ENCODE assay signal across 9 mouse cellular contexts in the genomic region with DNA sequence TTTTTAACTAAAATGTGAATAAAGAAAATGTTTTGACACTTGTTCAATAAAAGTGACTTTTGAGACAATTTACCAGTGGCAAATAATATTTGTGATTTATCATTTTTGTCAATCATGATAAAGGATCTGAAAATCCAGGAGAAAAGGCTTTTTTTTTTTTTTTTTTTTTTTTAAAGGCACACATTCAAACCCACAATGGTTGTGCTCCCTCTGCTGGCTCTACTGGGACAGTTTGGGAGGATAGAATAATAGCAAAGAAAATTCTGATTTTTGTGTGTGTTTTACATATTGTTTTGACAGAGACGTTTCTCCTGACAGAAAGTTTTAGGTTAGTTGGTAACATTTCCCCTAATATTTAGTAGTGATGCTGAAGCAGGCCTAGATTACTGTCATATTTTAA. TPM values are rescaled to one million over a fixed set of nuclear protein-coding genes. Genes with fewer than 3 reads are reported as not detected.
DNase-seq lines count a peak whose midpoint lies in the region; ATAC-seq and TF ChIP-seq lines count a peak whose summit lies in the region.
"Had no signal": no experiment of that assay in that cellular context is flagged by ENCODE, and none has a peak within 500 bp of the region (broad histone marks: within the 10 kb centered on the region; RNA-seq: fewer than 3 reads in every experiment).

No protein-coding gene starts in this region.

- no peaks in the 10 kb centered on the region for H3K36me3 ChIP-seq in liver, adult 2 months (ENCODE audit: control insufficient read depth, insufficient read depth, low read length)
- no peaks in the 10 kb centered on the region for H3K36me3 ChIP-seq in liver, embryonic 11.5 days (ENCODE audit: control insufficient read depth, insufficient read depth, low read length)
- H3K36me3 ChIP-seq: limb, embryonic 12.5 days had no signal

- peak; percentile 7 for DNase-seq in gastrocnemius, postnatal 14 days
- no peak for DNase-seq in gastrocnemius, adult 8-10 months (ENCODE audit: low spot score in 2 of 2)
- DNase-seq in liver, adult 2 months (ENCODE audit: extremely low read depth, low read depth, low spot score): no peak
- no peak for DNase-seq in liver, embryonic 11.5 days (ENCODE audit: low spot score)
- peak; percentile 61 for DNase-seq in brain, adult 2 months (ENCODE audit: low read depth, low spot score)
- peak; percentile 41 for DNase-seq in mesoderm, embryonic 11.5 days (ENCODE audit: low read depth, low spot score)
- DNase-seq in urinary bladder, postnatal 36 days (ENCODE audit: low spot score in 2 of 2): no peak
- no peak for DNase-seq in heart, adult 8-10 months (ENCODE audit: low spot score)

- no peak for ATAC-seq in liver, embryonic 11.5 days (replicated peaks; ENCODE audit: low FRiP score)

- H3K9ac ChIP-seq in liver, adult 2 months (ENCODE audit: low read depth, low read length): no peak overlapping the region
- no peak overlapping the region for H3K9ac ChIP-seq in liver, embryonic 11.5 days (ENCODE audit: low read depth, low read length)
- H3K9ac ChIP-seq: limb, embryonic 12.5 days had no signal

- H3K79me2 ChIP-seq in liver, adult 2 months (ENCODE audit: control insufficient read depth, insufficient read depth, low read length): no peaks in the 10 kb centered on the region

- H3K4me3 ChIP-seq in liver, adult 2 months (ENCODE audit: insufficient read depth, low read depth, low read length): no peak overlapping the region
- H3K4me3 ChIP-seq in liver, embryonic 11.5 days (ENCODE audit: low read depth, low read length): no peak overlapping the region
- H3K4me3 ChIP-seq: limb, embryonic 12.5 days had no signal

- H3K4me1 ChIP-seq in liver, adult 2 months (ENCODE audit: control insufficient read depth, insufficient read depth, low read length): no peaks in the 10 kb centered on the region
- H3K4me1 ChIP-seq in liver, embryonic 11.5 days (replicated peaks; ENCODE audit: control insufficient read depth, insufficient read depth, low read length): peaks cover 9% of the 10 kb centered on the region; the same call in 1 of the 2 replicates

- no peak overlapping the region for H3K4me2 ChIP-seq in liver, embryonic 11.5 days
- H3K4me2 ChIP-seq: limb, embryonic 12.5 days had no signal

- no peak for TF ChIP-seq POLR2A in liver, adult 2 months (IDR thresholded peaks at IDR 0.05; ENCODE audit: extremely low read depth, insufficient read depth, low read length)

- TF ChIP-seq CTCF in liver, adult 2 months (IDR thresholded peaks at IDR 0.05; ENCODE audit: low read depth, low read length): 0 out of 2 replicates have a peak, but pooled peaks have one; percentile 11

- no peaks in the 10 kb centered on the region; the same call in 1 of the 2 replicates for H3K27me3 ChIP-seq in liver, adult 2 months (ENCODE audit: control insufficient read depth, insufficient read depth, low read length)
- 0 out of 2 replicates have a peak, but pooled peaks cover 3% of the 10 kb centered on the region for H3K27me3 ChIP-seq in liver, embryonic 11.5 days (replicated peaks; ENCODE audit: control insufficient read depth, insufficient read depth, low read length)
- H3K27me3 ChIP-seq: limb, embryonic 12.5 days had no signal

- 40% methylated on average over 1 of the region's 1 CpGs for WGBS in liver, adult 2 months
- WGBS in liver, embryonic 11.5 days: 58% methylated on average over 1 of the region's 1 CpGs

- intact Hi-C loops in gastrocnemius, postnatal 14 days (cut with DNase I; ENCODE audit: low total_unique reads): no loop called here

- no peak overlapping the region for H3K27ac ChIP-seq in liver, adult 2 months (replicated peaks; ENCODE audit: insufficient read depth, low read depth, low read length)
- H3K27ac ChIP-seq in liver, embryonic 11.5 days (ENCODE audit: low read depth, low read length): no peak overlapping the region
- H3K27ac ChIP-seq: limb, embryonic 12.5 days had no signal

- no peaks in the 10 kb centered on the region for H3K9me3 ChIP-seq in liver, embryonic 11.5 days (ENCODE audit: control insufficient read depth, low read length)
- H3K9me3 ChIP-seq: limb, embryonic 12.5 days had no signal

RNA-seq across cellular contexts. Expression of gene Spry2, which starts 28.1 kb away (rescaled TPM):
- total RNA-seq in gastrocnemius, postnatal 14 days (2021): 10 to 100 TPM; 25.0 to 31.8 TPM
- total RNA-seq in gastrocnemius, adult 8-10 months (2022): 10 to 100 TPM; 15.7 to 20.8 (median 18.7) TPM
- 1.1 and 1.2 TPM in 2 replicates for total RNA-seq in liver, adult 2 months (2014; rRNA removed)
- polyA plus RNA-seq in liver, adult 2 months (2012; rRNA removed): 0.93 and 1.1 TPM in 2 replicates
- polyA plus RNA-seq in liver, embryonic 11.5 days (2014; fragmentation: Nextera tagmentation; extraction: Ambion mirVana): 13.5 and 15.3 TPM in 2 replicates
- 10 to 100 TPM; 22.3 to 23.3 (median 22.4) TPM for total RNA-seq in heart, adult 8-10 months (2022)

Comparison
In these comparisons a context has a peak if more than half of its experiments do, and no peak if none do; other contexts are left out.
1. DNase-seq: peak in gastrocnemius, postnatal 14 days (single experiment), brain, adult 2 months (single experiment) and mesoderm, embryonic 11.5 days (single experiment); none in gastrocnemius, adult 8-10 months (0 of 2), liver, adult 2 months (single experiment), liver, embryonic 11.5 days (single experiment), urinary bladder, postnatal 36 days (0 of 2) and heart, adult 8-10 months (single experiment).